Mouse (Mus musculus) forebrain, postnatal 0 days (tissue): Measurements from ENCODE around the gene Stkld1. TPM values are rescaled to one million over a fixed set of nuclear protein-coding genes. Genes with fewer than 3 reads are reported as not detected.
A peak's percentile ranks its signal among the peaks of the same experiment; 100 is the strongest.
"Not testable (repeated sequence)": the region's sequence is repeated elsewhere in the genome, so short reads cannot be mapped to it uniquely, and the experiment has no call there.

Experiments used
- ATAC-seq: fragments of 200-750 bp; cut with Nextera tagmentation; 2 replicates; pipeline ENCODE4 v1.8.0; 2017; ENCODE audit warnings: mild to moderate bottlenecking, moderate library complexity
- DNase-seq: peaks from one replicate; pipeline ENCODE4 v3.0.0-alpha.2; 2015
- H3K27ac ChIP-seq: fragments of 300-500 bp; sonication (generic); 2 replicates; pipeline ENCODE4 v1.5.1; 2014; ENCODE audit warnings: low read depth, mild to moderate bottlenecking, antibody characterized with exemption, low read length, moderate library complexity, mixed read lengths
- H3K27me3 ChIP-seq: fragments of 300-500 bp; sonication (generic); 2 replicates; pipeline ENCODE4 v1.6.1; 2014; ENCODE audit warnings: mild to moderate bottlenecking, low read length, mixed read lengths; ENCODE audit not compliant: insufficient read depth
- H3K36me3 ChIP-seq: fragments of 300-500 bp; sonication (generic); 2 replicates; pipeline ENCODE4 v1.6.1; 2014; ENCODE audit warnings: mild to moderate bottlenecking, moderate library complexity; ENCODE audit not compliant: insufficient read depth
- H3K4me1 ChIP-seq: fragments of 300-500 bp; sonication (generic); 2 replicates; pipeline ENCODE4 v1.6.1; 2014; ENCODE audit warnings: antibody characterized with exemption; ENCODE audit not compliant: insufficient read depth
- H3K4me2 ChIP-seq: fragments of 300-500 bp; sonication (generic); 2 replicates; pipeline ENCODE4 v1.6.1; 2014; ENCODE audit warnings: low read depth, mild to moderate bottlenecking, moderate library complexity
- H3K4me3 ChIP-seq: fragments of 300-500 bp; sonication (generic); 2 replicates; pipeline ENCODE4 v1.5.1; 2014; ENCODE audit warnings: low read depth, low read length, mixed read lengths
- H3K9ac ChIP-seq: fragments of 300-500 bp; sonication (generic); 2 replicates; pipeline ENCODE4 v1.6.1; 2014; ENCODE audit warnings: mild to moderate bottlenecking
- H3K9me3 ChIP-seq: fragments of 300-500 bp; sonication (generic); 2 replicates; pipeline ENCODE4 v1.6.1; 2016; ENCODE audit warnings: low read length
- CTCF ChIP-seq: sonication (generic); IDR thresholded peaks from 2 replicates; pipeline ENCODE4 v1.5.1; 2016; ENCODE audit warnings: antibody characterized with exemption, control low read depth, low read depth
- WGBS: fragments of 180-500 bp; shearing (Covaris S2); extraction: QIAGEN DNeasy Blood & Tissue Kit; methylation state at CpG from one replicate; pipeline ENCODE4 v1.1.7; 2014; 5-methylcytosine and 5-hydroxymethylcytosine counted together
- polyA plus RNA-seq: library from polyadenylated mRNA; unstranded; fragments of >200 nt; fragmentation: Nextera tagmentation; extraction: Ambion mirVana; gene quantifications from 2 replicates; pipeline ENCODE4 v1.2.1, GENCODE M21; 2015
- total RNA-seq: library from RNA; depleted of rRNA; stranded (reverse); fragments of >200 nt; gene quantifications from 2 replicates; pipeline ENCODE4 v1.2.3, GENCODE M21; 2014; rRNA removed

Stkld1 gene
- total RNA-seq (not detected in 2 replicates), polyA plus RNA-seq (0.09 and 0.33 TPM in 2 replicates)

DNA sequence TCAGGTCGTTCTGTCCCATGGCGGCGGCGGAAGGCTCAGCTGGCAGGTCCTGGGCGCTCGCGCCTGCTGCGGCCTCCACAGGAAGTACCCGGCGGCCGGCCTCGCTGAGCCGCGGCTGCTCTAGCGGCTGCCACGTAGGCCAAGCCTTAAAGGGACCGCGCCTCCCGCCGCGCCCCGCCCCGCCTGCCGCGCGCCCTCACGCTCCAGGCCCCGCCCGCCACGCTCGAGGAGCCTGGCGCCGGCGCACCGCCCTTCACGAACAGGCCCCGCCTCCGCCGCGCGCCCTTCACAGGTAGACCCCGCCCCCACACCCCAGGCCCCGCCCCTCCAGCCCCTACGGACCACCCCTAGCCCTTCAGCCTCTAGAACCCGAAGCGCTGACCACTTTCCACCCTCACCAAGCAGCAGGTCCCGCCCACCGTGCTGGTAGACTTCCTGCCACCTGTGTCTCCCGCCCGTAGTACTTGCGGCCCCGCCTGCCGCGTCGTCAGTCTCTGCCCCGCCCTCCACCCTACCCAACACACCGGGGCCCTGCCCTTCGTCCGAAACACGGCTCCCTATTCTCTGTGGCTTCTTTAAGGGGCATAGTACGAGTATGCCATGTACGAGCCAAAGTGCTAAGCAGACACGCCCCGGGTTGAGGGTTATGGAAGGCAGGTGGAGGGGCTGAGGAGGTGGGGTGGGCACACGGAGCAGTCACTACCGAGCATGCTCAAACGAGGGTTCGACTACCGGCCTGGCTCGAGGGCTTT lies at the start of gene Stkld1, which contains the start of gene Surf4:
Gene Stkld1 (plus strand): TSS at position 744 of the 752 bp plus-strand sequence.
Gene Surf4 (minus strand): TSS at position 625 of the 752 bp plus-strand sequence.
- Histone ChIP-seq H3K4me1 (peaks cover 10% of the 10 kb centered on the region), H3K27me3 (no peaks in the 10 kb centered on the region)
- 3% methylated on average over 58 of the region's 70 CpGs for WGBS

DNA sequence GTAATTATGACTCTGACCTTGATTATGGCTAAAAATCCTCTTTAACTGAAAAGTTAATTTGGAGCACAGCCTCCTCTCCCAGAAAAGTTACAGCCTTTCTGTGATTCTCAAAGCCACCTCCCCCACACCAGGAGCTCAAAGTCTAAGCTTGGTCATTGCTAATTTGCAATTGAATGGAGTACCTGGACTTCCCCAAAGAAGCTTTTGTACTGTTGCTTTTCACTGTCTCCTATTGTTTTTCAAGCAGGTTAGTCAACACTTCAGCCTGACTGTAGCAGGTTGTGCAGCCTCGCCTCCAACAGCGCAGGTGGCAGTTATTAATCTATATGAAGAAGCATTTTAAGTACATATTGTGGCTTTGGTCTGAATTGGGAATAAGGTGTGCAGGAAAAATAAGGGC lies 48.3 kb upstream of the Stkld1 start:
- WGBS = 54% methylated on average over 2 of the region's 2 CpGs
- not testable (repeated sequence) for ATAC-seq, H3K9me3 ChIP-seq, H3K4me3 ChIP-seq, H3K9ac ChIP-seq, H3K27me3 ChIP-seq, DNase-seq, H3K27ac ChIP-seq, H3K4me2 ChIP-seq, H3K4me1 ChIP-seq
- peaks cover 12% of the 10 kb centered on the region for H3K36me3 ChIP-seq

More for the DNA sequence above, at the start of gene Stkld1, which contains the start of gene Surf4:
- H3K27ac ChIP-seq = peak within 1 kb of the TSS; percentile 83
- no peaks in the 10 kb centered on the region for H3K9me3 ChIP-seq
- peak; percentile 97 for ATAC-seq
- H3K9ac ChIP-seq = peak within 1 kb of the TSS; percentile 98
- H3K4me3 ChIP-seq = peak within 1 kb of the TSS; percentile 92
- TF ChIP-seq CTCF = peak; percentile 6; the same call in 1 of the 2 replicates
- peak; percentile 93 for DNase-seq
- H3K4me2 ChIP-seq = peak within 1 kb of the TSS; percentile 95
- peaks cover 4% of the 10 kb centered on the region; the same call in 1 of the 2 replicates for H3K36me3 ChIP-seq

- not testable (repeated sequence) for H3K9me3 ChIP-seq, H3K9ac ChIP-seq, DNase-seq, H3K4me2 ChIP-seq, H3K27me3 ChIP-seq, ATAC-seq, H3K27ac ChIP-seq, H3K4me3 ChIP-seq, H3K4me1 ChIP-seq
- WGBS = 47% methylated on average over 4 of the region's 4 CpGs
- H3K36me3 ChIP-seq = peaks cover 18% of the 10 kb centered on the region
Observed at GRCm38 (mm10) chr2:26886170-26886569, 47.7 kb upstream of the Stkld1 start.

DNA sequence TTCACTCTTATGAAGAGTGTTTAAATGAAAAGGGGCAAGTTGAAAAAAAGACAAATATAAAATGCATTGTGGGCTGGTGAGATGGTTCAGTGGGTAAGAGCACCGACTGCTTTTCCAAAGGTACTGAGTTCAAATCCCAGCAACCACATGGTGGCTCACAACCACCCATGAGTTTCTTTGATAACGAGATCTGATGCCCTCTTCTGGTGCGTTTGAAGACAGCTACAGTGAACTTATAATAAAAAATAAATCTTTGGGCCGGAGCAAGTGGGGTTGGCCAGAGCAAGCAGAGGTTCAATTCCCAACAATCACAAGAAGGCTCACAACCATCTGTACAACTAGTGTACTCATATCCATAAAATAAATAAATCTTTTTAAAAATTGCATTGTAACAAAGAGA lies 37.9 kb upstream of the Stkld1 start:
- no peak overlapping the region for H3K9ac ChIP-seq
- H3K36me3 ChIP-seq = peaks cover 81% of the 10 kb centered on the region
- H3K4me3 ChIP-seq = no peak overlapping the region
- no peak overlapping the region for H3K4me2 ChIP-seq
- no peak overlapping the region for H3K27ac ChIP-seq
- WGBS = 89% methylated on average over 4 of the region's 4 CpGs
- ATAC-seq (no peak), DNase-seq (no peak)
- no peaks in the 10 kb centered on the region for H3K4me1 ChIP-seq
- TF ChIP-seq CTCF = peak; percentile 40
- no peaks in the 10 kb centered on the region for H3K27me3 ChIP-seq
- no peaks in the 10 kb centered on the region for H3K9me3 ChIP-seq

DNA sequence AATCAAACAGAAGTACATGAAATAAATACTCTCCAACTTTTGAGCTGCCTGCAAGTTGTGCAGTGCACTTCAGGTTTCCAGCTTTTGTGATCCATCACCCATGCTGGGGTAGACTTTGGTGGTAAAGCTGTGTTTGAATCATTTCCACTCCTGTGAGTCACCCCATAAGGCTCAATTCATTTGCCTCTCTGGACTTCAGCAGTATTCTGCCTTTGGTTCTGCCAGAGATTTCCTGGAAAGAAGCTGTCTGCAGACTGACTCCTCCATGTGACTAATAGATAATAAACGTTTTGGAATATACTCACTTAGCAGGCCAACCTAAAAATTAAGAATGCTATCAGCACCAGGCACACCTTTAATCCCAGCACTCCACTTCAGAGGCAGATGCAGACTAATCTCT lies 33.1 kb upstream of the Stkld1 start:
- 71% methylated on average over 1 of the region's 1 CpGs for WGBS
- ATAC-seq = no peak
- Histone ChIP-seq H3K9me3 (no peaks in the 10 kb centered on the region), H3K4me2 (no peak overlapping the region), H3K27me3 (no peaks in the 10 kb centered on the region), H3K36me3 (peaks cover 57% of the 10 kb centered on the region), H3K4me3 (no peak overlapping the region), H3K9ac (no peak overlapping the region), H3K4me1 (peaks cover 12% of the 10 kb centered on the region), H3K27ac (no peak overlapping the region)
- TF ChIP-seq CTCF = no peak
- DNase-seq = no peak

GRCm38 (mm10) chr2:26901834-26902400 lies 31.9 kb upstream of the Stkld1 start:
- no peak for TF ChIP-seq CTCF
- Histone ChIP-seq H3K27ac (peak overlapping the region; percentile 87; the same call in 1 of the 2 replicates), H3K4me3 (peak overlapping the region; percentile 63), H3K4me1 (peaks cover 12% of the 10 kb centered on the region), H3K4me2 (peak overlapping the region; percentile 81), H3K36me3 (peaks cover 57% of the 10 kb centered on the region), H3K9me3 (no peaks in the 10 kb centered on the region), H3K27me3 (no peaks in the 10 kb centered on the region), H3K9ac (peak overlapping the region; percentile 77)
- 13% methylated on average over 7 of the region's 7 CpGs for WGBS
- ATAC-seq (no peak), DNase-seq (no peak)
